Mouse (Mus musculus): ENCODE results near the gene Homez. TPM values are rescaled to one million over a fixed set of nuclear protein-coding genes. Genes with fewer than 3 reads are reported as not detected.

Homez gene
- total RNA-seq, 2 experiments from 2014 or later, result 7.9 to 17.0 TPM

GRCm38 (mm10) chr14:54874165-54874564 lies 3.4 kb upstream of the Homez start:
- intact Hi-C loops (cut with DNase I), result no loop called here
- DNase-seq, result no peak

- no peak for DNase-seq
- intact Hi-C loops (cut with DNase I), result no loop called here
Observed at GRCm38 (mm10) chr14:54868026-54868425, 2.7 kb downstream of the Homez start.

GRCm38 (mm10) chr14:54866936-54867335 lies 3.8 kb downstream of the Homez start:
- DNase-seq, result no peak
- intact Hi-C loops (cut with DNase I), result no loop called here

- intact Hi-C loops (cut with DNase I), result no loop called here
Observed at GRCm38 (mm10) chr14:54866268-54866667, 4.5 kb downstream of the Homez start.

GRCm38 (mm10) chr14:54865626-54866025 lies 5.1 kb downstream of the Homez start:
- intact Hi-C loops (cut with DNase I), result no loop called here
- DNase-seq, result no peak

More at GRCm38 (mm10) chr14:54866268-54866667, 4.5 kb downstream of the Homez start:
- no peak for DNase-seq

GRCm38 (mm10) chr14:54864313-54865036 lies 6.3 kb downstream of the Homez start:
- DNase-seq, result no peak
- intact Hi-C loops (cut with DNase I), result no loop called here

GRCm38 (mm10) chr14:54863501-54864312 lies 7.1 kb downstream of the Homez start:
- DNase-seq, result peak; percentile 95
- intact Hi-C loops (cut with DNase I), result no loop called here

GRCm38 (mm10) chr14:54860511-54860910 lies 10.2 kb downstream of the Homez start:
- peak; percentile 65 for DNase-seq
- intact Hi-C loops (cut with DNase I), result no loop called here

- intact Hi-C loops (cut with DNase I), result no loop called here
- peak; percentile 57 for DNase-seq
Observed at GRCm38 (mm10) chr14:54857891-54858290, 12.9 kb downstream of the Homez start.

GRCm38 (mm10) chr14:54856703-54857102 lies 14.1 kb downstream of the Homez start:
- intact Hi-C loops (cut with DNase I), result no loop called here
- no peak for DNase-seq

- DNase-seq, result no peak
- intact Hi-C loops (cut with DNase I), result no loop called here
Observed at GRCm38 (mm10) chr14:54855726-54856125, 15.0 kb downstream of the Homez start.

GRCm38 (mm10) chr14:54843461-54843860 lies 27.3 kb downstream of the Homez start:
- no peak for DNase-seq
- intact Hi-C loops (cut with DNase I), result no loop called here

- DNase-seq, result no peak
- intact Hi-C loops (cut with DNase I), result no loop called here
Observed at GRCm38 (mm10) chr14:54823716-54824115, 47.0 kb downstream of the Homez start.

- no peak for DNase-seq
- intact Hi-C loops (cut with DNase I), result no loop called here
Observed at GRCm38 (mm10) chr14:54822301-54822700, 48.5 kb downstream of the Homez start.

- peak; percentile 59 for DNase-seq
- intact Hi-C loops (cut with DNase I), result loop anchor here (2.0 kb wide), 1 partner anchor 103 kb away; no protein-coding TSS in a partner anchor
Observed at GRCm38 (mm10) chr14:54817791-54818190, 53.0 kb downstream of the Homez start.

- intact Hi-C loops (cut with DNase I), result no loop called here
- DNase-seq, result no peak
Observed at GRCm38 (mm10) chr14:54815737-54816136, 55.0 kb downstream of the Homez start.

GRCm38 (mm10) chr14:54813991-54814390 lies 56.8 kb downstream of the Homez start, which contains the start of gene Rnf212b:
Rnf212b (plus strand) TSS chr14:54814141.
- intact Hi-C loops (cut with DNase I), result no loop called here
- no peak for DNase-seq

- DNase-seq, result no peak
- intact Hi-C loops (cut with DNase I), result no loop called here
Observed at GRCm38 (mm10) chr14:54809668-54810033, 61.1 kb downstream of the Homez start.

GRCm38 (mm10) chr14:54808718-54809667 lies 61.8 kb downstream of the Homez start:
- intact Hi-C loops (cut with DNase I), result no loop called here
- no peak for DNase-seq

GRCm38 (mm10) chr14:54806124-54806523 lies 64.6 kb downstream of the Homez start:
- no peak for DNase-seq
- intact Hi-C loops (cut with DNase I), result no loop called here

All from left cerebral cortex, postnatal 4 days (tissue).